Mouse (Mus musculus) liver, embryonic 14 days (tissue): ENCODE data around the gene Gal. TPM values are rescaled to one million over a fixed set of nuclear protein-coding genes. Genes with fewer than 3 reads are reported as not detected.

Source experiments
- polyA plus RNA-seq: library from polyadenylated mRNA; depleted of rRNA; stranded (reverse); fragments of >200 nt; gene quantifications from 2 replicates; pipeline ENCODE4 v1.2.3, GENCODE M21; 2012; rRNA removed

The Gal gene
- polyA plus RNA-seq, result 0.08 TPM in 1 of 2 replicates, not detected in the other

GRCm38 (mm10) chr19:3414268-3414733 lies at the start of gene Gal:
Gene Gal (minus strand): TSS chr19:3414544.

GRCm38 (mm10) chr19:3388629-3389057 lies 25.7 kb downstream of the Gal start, which contains the start of gene Tesmin:
Gene Tesmin (plus strand): TSS chr19:3388857.

Other genes with a start within 250 kb of the Gal start
- 38.6 and 43.7 TPM in 2 replicates for gene Mrpl21, start 131.6 kb downstream of the Gal start, polyA plus RNA-seq
- 1.5 and 1.6 TPM in 2 replicates for gene Ighmbp2, start 131.5 kb downstream of the Gal start, polyA plus RNA-seq
- 4.7 and 5.2 TPM in 2 replicates for gene Cpt1a, start 92.2 kb downstream of the Gal start, polyA plus RNA-seq
- 0.18 and 0.20 TPM in 2 replicates for gene Tesmin, start 25.7 kb downstream of the Gal start, polyA plus RNA-seq
- 23.1 and 27.0 TPM in 2 replicates for gene Ppp6r3, start 161.2 kb upstream of the Gal start, polyA plus RNA-seq